Mouse (Mus musculus): ENCODE data around the gene Zfx.

DNA sequence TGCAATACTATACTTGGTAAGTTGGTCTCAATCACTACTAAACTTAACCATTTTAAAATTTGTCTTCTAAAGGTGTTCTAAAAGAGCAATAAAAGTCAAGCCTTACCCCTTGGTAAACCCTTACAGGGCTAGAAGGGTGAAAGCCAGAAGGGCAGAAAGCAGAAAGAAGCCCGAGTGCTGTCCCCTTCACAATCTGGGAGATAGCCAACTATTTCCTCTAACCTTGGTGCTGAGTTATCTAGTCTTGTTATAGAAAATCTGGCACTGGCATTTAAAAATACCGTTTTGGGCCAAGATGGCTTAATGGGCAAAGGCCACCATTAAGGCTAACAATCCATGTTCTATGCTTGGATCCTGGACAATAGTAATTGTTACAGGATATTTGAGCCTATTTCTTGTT, 32.5 kb downstream of the Zfx start:
- TF ChIP-seq ZNF384 (IDR thresholded peaks at IDR 0.05; ENCODE audit: low read depth, low read length) (no peak), JUND (conservative IDR thresholded peaks at IDR 0.05; ENCODE audit: low read depth, low read length) (no peak), NELFE (IDR thresholded peaks at IDR 0.05; ENCODE audit: low read depth, low read length) (no peak), HCFC1 (IDR thresholded peaks at IDR 0.05; ENCODE audit: low read depth, low read length) (no peak), CTCF (conservative IDR thresholded peaks at IDR 0.05 in 1 of 2, IDR thresholded peaks at IDR 0.05 in 1 of 2; ENCODE audit: low read depth in 2 of 2, low read length in 2 of 2) (no peak), MAFK (IDR thresholded peaks at IDR 0.05; ENCODE audit: insufficient replicate concordance, low read length) (no peak), SIN3A (IDR thresholded peaks at IDR 0.05; ENCODE audit: low read length) (no peak), ETS1 (conservative IDR thresholded peaks at IDR 0.05; ENCODE audit: low read depth, low read length) (no peak), ZKSCAN1 (IDR thresholded peaks at IDR 0.05; ENCODE audit: borderline replicate concordance, low read depth, low read length) (no peak), TBP (conservative IDR thresholded peaks at IDR 0.05; ENCODE audit: low read depth, low read length) (no peak), POLR2AphosphoS2 (IDR thresholded peaks at IDR 0.05; ENCODE audit: low read depth, low read length) (no peak), POLR2A (IDR thresholded peaks at IDR 0.05; ENCODE audit: low read depth, low read length) (no peak), MEF2A (IDR thresholded peaks at IDR 0.05; ENCODE audit: borderline replicate concordance, low read depth, low read length) (no peak), UBTF (IDR thresholded peaks at IDR 0.05; ENCODE audit: low read depth, low read length) (no peak)

Data from CH12.LX (cell line).